Mouse (Mus musculus) hindbrain, embryonic 15.5 days (tissue): ENCODE data around the gene Prkar2b. TPM values are rescaled to one million over a fixed set of nuclear protein-coding genes. Genes with fewer than 3 reads are reported as not detected.
A peak's percentile ranks its signal among the peaks of the same experiment; 100 is the strongest.

Experiments used
- ATAC-seq: fragments of 200-750 bp; cut with Nextera tagmentation; 2 replicates; pipeline ENCODE4 v1.8.0; 2017; ENCODE audit warnings: low read depth, moderate number of reproducible peaks, moderate TSS enrichment; ENCODE audit not compliant: low FRiP score
- H3K27ac ChIP-seq: fragments of 300-500 bp; sonication (generic); replicated peaks from 2 replicates; pipeline ENCODE4 v1.5.1; 2015; ENCODE audit warnings: mild to moderate bottlenecking, inconsistent platforms
- H3K27me3 ChIP-seq: fragments of 300-500 bp; sonication (generic); 2 replicates; pipeline ENCODE4 v1.6.1; 2015; ENCODE audit warnings: control low read depth, inconsistent platforms
- H3K36me3 ChIP-seq: fragments of 300-500 bp; sonication (generic); 2 replicates; pipeline ENCODE4 v1.6.1; 2015; ENCODE audit warnings: control low read depth, inconsistent platforms
- H3K4me1 ChIP-seq: fragments of 300-500 bp; sonication (generic); replicated peaks from 2 replicates; pipeline ENCODE4 v1.6.1; 2015; ENCODE audit warnings: control low read depth, inconsistent platforms
- H3K4me2 ChIP-seq: fragments of 300-500 bp; sonication (generic); 2 replicates; pipeline ENCODE4 v1.6.1; 2015; ENCODE audit warnings: moderate library complexity, mild to moderate bottlenecking, inconsistent platforms
- H3K4me3 ChIP-seq: fragments of 300-500 bp; sonication (generic); 2 replicates; pipeline ENCODE4 v1.5.1; 2015; ENCODE audit warnings: mild to moderate bottlenecking, inconsistent platforms
- H3K9ac ChIP-seq: fragments of 300-500 bp; sonication (generic); 2 replicates; pipeline ENCODE4 v1.6.1; 2015; ENCODE audit warnings: inconsistent platforms
- H3K9me3 ChIP-seq: fragments of 300-500 bp; sonication (generic); 2 replicates; pipeline ENCODE4 v1.6.1; 2016; ENCODE audit warnings: control low read depth, inconsistent platforms
- WGBS: fragments of 180-500 bp; shearing (Covaris S2); methylation state at CpG from one replicate; pipeline ENCODE4 v1.1.7; 2015; 5-methylcytosine and 5-hydroxymethylcytosine counted together
- polyA plus RNA-seq: library from polyadenylated mRNA; unstranded; fragments of >200 nt; fragmentation: Nextera tagmentation; extraction: Ambion mirVana; gene quantifications from 2 replicates; pipeline ENCODE4 v1.2.1, GENCODE M21; 2015

Prkar2b gene
- polyA plus RNA-seq, 1 experiment from 2014 or later, result 138 TPM

DNA sequence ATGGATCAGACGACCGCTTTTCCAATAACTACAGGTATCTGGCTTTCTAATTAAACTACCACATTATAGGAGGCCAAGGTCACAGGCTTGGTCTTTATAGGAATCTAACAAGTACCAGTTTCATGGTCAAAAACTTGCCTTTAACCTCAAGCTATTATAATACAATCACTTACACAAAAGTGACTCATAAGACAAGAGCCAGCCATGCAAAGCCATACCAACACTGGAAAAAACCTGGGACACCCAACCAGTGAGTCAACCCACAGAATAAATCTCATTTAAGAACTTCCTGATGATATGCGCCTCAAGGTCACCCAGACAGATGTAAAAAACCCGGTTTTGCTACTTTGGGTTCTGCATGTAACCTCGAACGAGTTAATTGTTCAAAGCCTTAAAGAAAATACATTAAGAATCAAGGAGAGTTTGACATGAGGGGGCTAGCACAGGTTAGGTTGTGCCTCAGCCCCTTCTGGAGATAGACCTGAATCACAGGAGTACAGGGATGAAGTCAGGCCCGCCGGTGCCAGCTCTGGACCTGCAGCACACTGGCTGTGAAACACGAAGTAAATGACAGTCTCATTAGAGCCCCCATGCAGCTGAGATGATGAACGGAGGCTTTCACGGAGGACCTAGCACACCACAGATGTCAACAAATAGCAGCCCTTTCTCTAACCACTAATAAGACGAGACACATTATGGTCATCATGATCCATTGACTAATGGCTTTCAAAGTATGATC, 3.5 kb downstream of the Prkar2b start:
- Histone ChIP-seq H3K27me3 (no peaks in the 10 kb centered on the region), H3K27ac (0 out of 2 replicates have a peak overlapping the region, but pooled peaks have one; percentile 12), H3K9ac (no peak overlapping the region), H3K9me3 (no peaks in the 10 kb centered on the region), H3K4me1 (peaks cover 58% of the 10 kb centered on the region), H3K36me3 (no peaks in the 10 kb centered on the region), H3K4me2 (peak overlapping the region; percentile 63), H3K4me3 (peak overlapping the region; percentile 89)
- 59% methylated on average over 12 of the region's 12 CpGs for WGBS
- no peak for ATAC-seq

DNA sequence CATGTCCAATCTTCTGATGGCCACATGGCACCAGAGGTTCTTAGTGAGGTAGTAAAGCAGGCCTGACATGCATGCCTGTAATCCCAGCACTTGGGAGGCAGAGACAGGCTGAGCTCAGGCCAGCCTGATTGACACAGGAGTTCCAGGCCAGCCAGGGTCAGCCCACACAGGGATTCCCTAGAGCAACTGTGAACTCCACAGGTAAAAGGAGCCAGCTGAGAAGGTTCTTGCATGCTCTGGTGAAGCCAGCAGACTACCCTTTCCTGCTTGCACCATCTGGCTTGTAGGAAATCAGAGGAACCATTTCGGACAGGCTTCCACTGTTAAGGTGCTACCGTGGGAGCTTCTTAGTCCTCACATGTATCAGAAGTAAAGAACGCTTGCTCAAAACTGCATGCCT, 5.3 kb downstream of the Prkar2b start:
- Histone ChIP-seq H3K9ac (no peak overlapping the region), H3K4me3 (no peak overlapping the region), H3K4me2 (no peak overlapping the region), H3K27me3 (no peaks in the 10 kb centered on the region), H3K36me3 (no peaks in the 10 kb centered on the region), H3K27ac (no peak overlapping the region), H3K4me1 (peaks cover 60% of the 10 kb centered on the region), H3K9me3 (no peaks in the 10 kb centered on the region)
- WGBS, result 93% methylated on average over 3 of the region's 3 CpGs
- no peak for ATAC-seq

DNA sequence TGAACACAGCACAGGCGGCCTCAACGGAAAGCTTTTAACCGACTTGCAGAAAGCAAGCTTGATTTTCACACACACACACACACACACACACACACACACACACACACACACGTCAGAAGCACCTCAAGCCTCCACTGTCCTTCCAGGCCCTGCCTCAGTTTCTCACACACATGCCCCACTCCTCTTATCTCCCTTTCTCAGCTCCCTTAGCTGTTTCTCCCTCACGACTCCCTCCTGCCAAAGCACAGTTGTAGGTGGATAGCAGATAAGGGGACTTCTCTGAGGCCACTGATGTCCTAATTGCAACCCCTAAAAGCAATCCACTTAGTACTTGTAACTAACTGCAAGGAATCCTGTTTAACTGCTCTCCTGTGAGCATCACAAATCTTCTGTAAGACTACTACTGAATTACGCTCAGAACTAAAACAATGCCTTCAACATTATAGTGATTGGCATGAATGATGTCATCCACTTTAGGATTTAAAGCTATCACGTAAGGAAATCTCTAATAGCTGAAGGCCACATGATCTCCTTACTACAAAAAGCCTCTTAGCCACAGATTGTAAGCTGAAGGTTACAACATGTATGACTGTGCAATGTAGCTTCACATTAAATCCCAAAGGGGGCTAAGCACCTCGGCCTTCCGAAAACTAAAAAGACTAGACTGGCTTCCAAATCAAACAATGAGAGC, 6.5 kb downstream of the Prkar2b start:
- Histone ChIP-seq H3K4me2 (no peak overlapping the region), H3K9ac (no peak overlapping the region), H3K9me3 (no peaks in the 10 kb centered on the region), H3K4me1 (peaks cover 60% of the 10 kb centered on the region), H3K27me3 (no peaks in the 10 kb centered on the region), H3K27ac (no peak overlapping the region), H3K36me3 (no peaks in the 10 kb centered on the region), H3K4me3 (no peak overlapping the region)
- 67% methylated on average over 9 of the region's 9 CpGs for WGBS
- no peak for ATAC-seq

DNA sequence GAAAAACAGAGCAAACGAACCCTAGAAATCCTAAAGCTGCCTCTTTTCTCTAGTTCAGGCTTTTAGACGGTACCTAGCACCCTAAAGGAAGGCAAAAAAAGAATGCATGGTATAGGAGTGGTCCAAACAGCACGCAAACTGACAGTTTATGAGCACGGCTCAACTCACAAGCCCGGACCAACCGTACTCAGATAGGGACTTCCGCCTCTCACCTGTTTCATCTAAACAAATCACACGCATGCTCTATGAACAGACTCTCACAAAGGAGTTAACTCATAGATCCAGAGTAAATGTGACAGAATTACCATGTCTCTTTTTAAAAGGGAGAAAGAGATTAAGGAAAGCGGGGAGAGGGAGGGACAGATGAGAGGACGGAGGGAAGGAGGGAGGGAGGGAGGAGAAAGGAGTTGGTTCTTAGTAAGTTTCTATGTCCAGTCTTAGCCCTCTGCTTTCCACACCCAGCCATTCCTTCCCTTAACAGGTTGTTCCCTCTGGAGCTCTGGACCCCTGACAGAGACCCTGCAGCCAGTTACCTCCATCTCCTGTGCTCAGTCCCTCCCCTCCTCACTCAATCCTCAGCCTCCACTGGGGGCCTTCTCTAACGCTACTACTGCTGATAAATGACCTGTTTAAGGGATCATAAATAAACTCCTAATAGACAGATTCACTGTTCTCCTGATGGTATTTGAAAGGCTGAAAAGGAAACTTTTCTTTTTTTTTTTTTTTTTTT, 7.3 kb downstream of the Prkar2b start:
- ATAC-seq, result 0 out of 2 replicates have a peak, but pooled peaks have one; percentile 44
- WGBS, result 72% methylated on average over 11 of the region's 11 CpGs
- no peak overlapping the region for H3K4me3 ChIP-seq
- H3K4me1 ChIP-seq, result peaks cover 55% of the 10 kb centered on the region
- H3K36me3 ChIP-seq, result no peaks in the 10 kb centered on the region
- no peaks in the 10 kb centered on the region for H3K9me3 ChIP-seq
- no peak overlapping the region for H3K27ac ChIP-seq
- no peaks in the 10 kb centered on the region for H3K27me3 ChIP-seq
- no peak overlapping the region for H3K9ac ChIP-seq
- 0 out of 2 replicates have a peak overlapping the region, but pooled peaks have one; percentile 9 for H3K4me2 ChIP-seq

DNA sequence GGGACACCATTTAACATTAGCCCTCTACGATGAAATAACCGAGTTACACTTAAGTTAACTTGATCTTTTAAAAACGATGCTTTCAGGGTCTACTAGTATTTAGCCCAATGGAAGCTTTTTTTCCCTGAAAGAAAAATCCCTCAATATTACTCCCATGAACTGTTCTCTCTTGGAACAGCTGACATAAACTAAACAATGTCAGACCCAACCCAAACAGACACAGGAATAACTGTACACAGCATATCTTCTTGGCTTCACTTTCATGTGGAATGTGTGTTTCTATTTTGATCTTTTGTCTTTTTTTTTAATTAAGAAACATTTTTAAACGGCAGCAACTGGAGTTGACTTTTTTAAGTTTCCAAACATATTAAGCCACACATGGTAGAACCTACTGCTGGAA, 8.2 kb downstream of the Prkar2b start:
- no peak overlapping the region for H3K27ac ChIP-seq
- H3K9me3 ChIP-seq, result no peaks in the 10 kb centered on the region
- no peaks in the 10 kb centered on the region for H3K27me3 ChIP-seq
- no peak overlapping the region for H3K4me3 ChIP-seq
- no peak overlapping the region for H3K4me2 ChIP-seq
- H3K36me3 ChIP-seq, result no peaks in the 10 kb centered on the region
- no peak overlapping the region for H3K9ac ChIP-seq
- peaks cover 46% of the 10 kb centered on the region for H3K4me1 ChIP-seq
- 89% methylated on average over 4 of the region's 4 CpGs for WGBS
- ATAC-seq, result no peak

DNA sequence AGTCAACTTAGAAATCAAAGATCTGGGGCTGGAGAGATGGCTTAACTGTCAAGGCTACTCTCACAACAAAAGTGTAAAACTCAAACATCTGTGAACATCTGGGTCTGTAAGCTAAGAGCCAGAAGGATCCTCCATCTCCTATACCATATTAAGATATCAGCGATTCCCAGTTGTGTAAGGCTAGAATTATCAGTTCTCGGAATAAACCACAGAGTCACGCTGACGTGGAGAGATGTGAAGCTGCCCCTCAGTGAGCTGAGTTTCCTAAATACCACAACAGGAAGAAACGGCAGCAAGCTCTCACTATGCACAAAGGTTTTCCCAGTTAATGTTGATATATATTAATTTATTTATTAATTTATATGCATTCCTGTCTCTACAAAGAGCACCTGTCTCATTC, 10.9 kb downstream of the Prkar2b start:
- peaks cover 22% of the 10 kb centered on the region for H3K4me1 ChIP-seq
- H3K9ac ChIP-seq, result no peak overlapping the region
- 70% methylated on average over 5 of the region's 5 CpGs for WGBS
- no peaks in the 10 kb centered on the region for H3K9me3 ChIP-seq
- H3K4me3 ChIP-seq, result no peak overlapping the region
- no peak for ATAC-seq
- no peak overlapping the region for H3K4me2 ChIP-seq
- H3K27me3 ChIP-seq, result no peaks in the 10 kb centered on the region
- no peaks in the 10 kb centered on the region for H3K36me3 ChIP-seq
- H3K27ac ChIP-seq, result no peak overlapping the region

DNA sequence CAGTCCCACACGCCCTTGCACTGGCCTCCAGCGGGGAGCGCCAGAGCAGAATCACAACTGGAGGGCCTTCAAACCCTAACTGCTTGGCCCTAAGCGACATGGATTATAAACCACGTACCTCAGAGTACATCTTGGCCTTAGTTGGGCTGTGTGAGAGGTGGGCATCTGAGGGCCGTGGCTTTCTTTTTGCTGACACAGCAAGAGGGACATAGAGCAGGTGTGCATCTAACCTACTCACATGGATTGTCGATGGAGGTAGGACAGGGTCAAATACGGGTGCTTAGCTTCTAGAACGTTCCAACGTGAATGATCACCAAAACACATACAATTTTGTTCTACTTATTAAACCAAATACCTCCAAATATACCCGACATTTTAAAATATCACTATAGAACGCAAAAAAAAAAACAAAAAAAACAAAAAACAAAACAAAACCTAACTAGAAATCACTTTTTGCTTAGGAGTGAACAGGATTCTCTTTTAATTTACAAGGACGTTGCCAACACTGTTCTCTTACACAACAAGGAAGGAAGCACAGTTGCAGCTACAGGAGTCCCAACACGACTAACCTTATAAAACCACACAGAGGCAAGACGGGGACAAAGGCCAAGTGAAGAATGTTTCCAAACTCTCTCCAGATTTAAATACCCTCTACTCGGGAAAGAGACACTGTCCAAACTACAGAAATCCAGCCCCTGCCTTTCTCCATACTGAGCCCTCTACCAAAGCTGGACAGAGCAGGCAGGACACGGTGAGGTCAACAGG, 15.3 kb downstream of the Prkar2b start:
- no peak for ATAC-seq
- Histone ChIP-seq H3K27ac (no peak overlapping the region), H3K9me3 (no peaks in the 10 kb centered on the region), H3K27me3 (no peaks in the 10 kb centered on the region), H3K4me2 (no peak overlapping the region), H3K9ac (no peak overlapping the region), H3K4me1 (no peaks in the 10 kb centered on the region; the same call in 1 of the 2 replicates), H3K4me3 (no peak overlapping the region), H3K36me3 (no peaks in the 10 kb centered on the region)
- WGBS, result 86% methylated on average over 17 of the region's 17 CpGs

DNA sequence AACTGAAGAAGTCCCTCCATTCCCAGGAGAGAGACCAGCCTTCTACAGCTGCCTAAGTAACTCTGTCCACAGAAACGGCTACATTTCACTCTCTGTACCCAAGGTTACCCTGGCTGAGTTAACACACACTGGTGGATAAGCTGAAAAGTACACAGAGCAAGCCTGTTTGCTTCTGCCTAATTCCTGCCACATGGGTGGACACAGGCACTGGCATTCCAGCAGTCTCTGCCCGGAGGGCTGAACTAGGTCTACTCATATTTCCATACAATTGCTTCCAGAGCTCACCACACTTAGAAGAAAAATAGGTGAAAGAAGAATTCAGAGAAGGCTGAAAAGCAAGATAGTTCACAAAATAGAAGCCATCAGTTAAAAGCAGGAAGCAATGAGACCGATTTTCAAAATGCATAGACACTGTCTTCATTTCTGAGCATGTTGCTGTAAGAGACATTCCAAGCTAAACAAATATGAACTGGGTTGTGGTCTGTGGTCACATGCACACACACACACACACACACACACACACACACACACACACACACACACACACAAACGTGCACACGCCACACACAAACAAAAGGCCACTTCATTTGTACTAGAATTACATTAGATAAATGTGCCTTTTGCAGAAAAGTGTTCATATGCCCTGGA, 16.5 kb downstream of the Prkar2b start:
- H3K9me3 ChIP-seq, result no peaks in the 10 kb centered on the region
- no peaks in the 10 kb centered on the region for H3K27me3 ChIP-seq
- no peak overlapping the region for H3K4me2 ChIP-seq
- no peaks in the 10 kb centered on the region; the same call in 1 of the 2 replicates for H3K4me1 ChIP-seq
- no peak overlapping the region for H3K27ac ChIP-seq
- no peak overlapping the region for H3K9ac ChIP-seq
- WGBS, result 65% methylated on average over 5 of the region's 5 CpGs
- ATAC-seq, result peak; percentile 68; the same call in 1 of the 2 replicates
- H3K36me3 ChIP-seq, result no peaks in the 10 kb centered on the region
- H3K4me3 ChIP-seq, result no peak overlapping the region

DNA sequence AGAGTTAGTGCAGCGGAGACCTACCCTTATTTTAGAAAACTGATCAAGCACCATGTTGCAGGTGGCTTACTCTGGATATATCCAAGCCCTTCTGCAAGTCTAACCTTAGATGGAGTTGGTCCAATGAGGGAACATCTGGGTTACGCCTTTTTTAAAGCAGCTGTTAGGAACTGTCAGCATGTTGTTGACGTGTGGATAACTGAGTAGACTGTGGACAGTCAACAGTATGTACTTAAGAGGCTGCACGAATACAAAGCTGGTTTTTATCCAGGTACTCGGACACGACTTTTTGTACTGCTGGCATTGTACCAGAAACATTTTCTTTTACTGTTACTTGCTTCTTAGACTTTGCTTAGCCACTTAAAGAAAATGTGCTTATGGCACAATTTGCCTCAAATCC, 27.6 kb downstream of the Prkar2b start:
- no peak overlapping the region for H3K9ac ChIP-seq
- peaks cover 3% of the 10 kb centered on the region; the same call in 1 of the 2 replicates for H3K4me1 ChIP-seq
- no peaks in the 10 kb centered on the region for H3K36me3 ChIP-seq
- H3K27me3 ChIP-seq, result no peaks in the 10 kb centered on the region
- H3K9me3 ChIP-seq, result no peaks in the 10 kb centered on the region
- WGBS, result 90% methylated on average over 6 of the region's 6 CpGs
- no peak overlapping the region for H3K4me3 ChIP-seq
- H3K27ac ChIP-seq, result no peak overlapping the region
- H3K4me2 ChIP-seq, result no peak overlapping the region
- no peak for ATAC-seq

DNA sequence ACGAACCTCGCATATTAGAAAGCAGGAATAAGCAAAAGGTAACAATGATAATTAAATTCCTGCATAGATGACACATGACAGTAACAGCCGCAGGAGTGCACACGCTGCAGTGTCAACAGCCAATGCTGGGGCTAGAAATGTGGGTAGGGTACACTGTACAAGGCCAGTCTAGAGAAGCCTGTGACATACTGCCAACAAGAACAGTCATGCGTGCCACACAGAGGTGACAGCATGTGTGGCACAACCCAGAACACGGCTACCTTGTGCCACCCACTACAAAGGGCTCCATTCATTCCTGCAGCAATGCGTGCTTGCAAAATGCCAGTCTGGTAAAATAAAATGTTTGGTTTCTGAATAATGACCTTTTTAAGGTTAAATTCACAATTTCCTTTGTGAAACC, 28.2 kb downstream of the Prkar2b start:
- no peaks in the 10 kb centered on the region for H3K36me3 ChIP-seq
- H3K9ac ChIP-seq, result no peak overlapping the region
- peak; percentile 56; the same call in 1 of the 2 replicates for ATAC-seq
- no peaks in the 10 kb centered on the region for H3K9me3 ChIP-seq
- WGBS, result 87% methylated on average over 7 of the region's 7 CpGs
- no peak overlapping the region for H3K4me3 ChIP-seq
- H3K27me3 ChIP-seq, result no peaks in the 10 kb centered on the region
- no peak overlapping the region for H3K4me2 ChIP-seq
- H3K27ac ChIP-seq, result no peak overlapping the region
- H3K4me1 ChIP-seq, result peaks cover 1% of the 10 kb centered on the region; the same call in 1 of the 2 replicates

DNA sequence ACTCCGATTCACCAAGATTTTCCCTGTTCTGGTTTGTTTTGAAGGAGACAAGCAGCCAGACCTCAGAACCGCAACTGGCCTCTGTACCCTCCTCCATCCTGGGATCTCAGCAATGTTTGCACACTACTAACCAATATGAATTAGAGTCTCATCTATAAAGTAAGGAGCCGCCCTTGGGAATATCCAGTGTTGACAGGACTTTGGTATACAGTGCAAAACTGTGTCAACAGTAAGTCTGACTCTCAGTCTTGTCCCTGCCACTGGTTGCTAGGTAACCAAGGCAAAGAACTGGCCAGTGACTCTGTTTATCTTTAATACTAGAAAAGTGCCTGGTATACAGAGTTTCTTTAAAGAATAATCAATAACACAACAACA, 42.7 kb downstream of the Prkar2b start:
- H3K4me1 ChIP-seq, result peaks cover 23% of the 10 kb centered on the region
- H3K36me3 ChIP-seq, result no peaks in the 10 kb centered on the region
- H3K9me3 ChIP-seq, result no peaks in the 10 kb centered on the region
- H3K4me2 ChIP-seq, result no peak overlapping the region
- WGBS, result 78% methylated on average over 3 of the region's 3 CpGs
- no peak overlapping the region for H3K9ac ChIP-seq
- H3K27ac ChIP-seq, result no peak overlapping the region
- ATAC-seq, result no peak
- no peaks in the 10 kb centered on the region for H3K27me3 ChIP-seq
- H3K4me3 ChIP-seq, result no peak overlapping the region
